Mouse (Mus musculus): Measurements from ENCODE around the gene Orai1. TPM values are rescaled to one million over a fixed set of nuclear protein-coding genes. Genes with fewer than 3 reads are reported as not detected.

The Orai1 gene
- polyA plus RNA-seq, 1 experiment, result 133 TPM

GRCm38 (mm10) chr5:123080041-123080440 is 65.2 kb downstream of the Orai1 start:
- Histone ChIP-seq H3K36me3 (ENCODE audit: control insufficient read depth, insufficient read depth, low read length) (no peaks in the 10 kb centered on the region), H3K4me3 (ENCODE audit: low read depth, low read length) (no peak overlapping the region), H3K27ac (ENCODE audit: insufficient read depth, low read depth, low read length) (no peak overlapping the region), H3K27me3 (ENCODE audit: control insufficient read depth, insufficient read depth, low read length) (no peaks in the 10 kb centered on the region; the same call in 1 of the 2 replicates), H3K4me1 (ENCODE audit: control insufficient read depth, insufficient read depth, insufficient read length, low read length) (peaks cover 10% of the 10 kb centered on the region)
- TF ChIP-seq POLR2A (IDR thresholded peaks at IDR 0.05; ENCODE audit: low read depth, low read length) (no peak), CTCF (IDR thresholded peaks at IDR 0.05; ENCODE audit: extremely low read depth, insufficient read length, insufficient replicate concordance, low read depth, low read length) (no peak)
- 73% methylated on average over 8 of the region's 8 CpGs for WGBS

Other genes with a start within 250 kb of the Orai1 start
- gene Camkk2, start 235.7 kb upstream of the Orai1 start, polyA plus RNA-seq (2012; rRNA removed), result 6.8 and 6.9 TPM in 2 replicates
- 54.8 and 94.7 TPM in 2 replicates for gene Anapc5, start 193.7 kb upstream of the Orai1 start, polyA plus RNA-seq (2012; rRNA removed)
- 3.0 and 3.7 TPM in 2 replicates for gene Rnf34, start 165.0 kb upstream of the Orai1 start, polyA plus RNA-seq (2012; rRNA removed)
- 8.6 and 12.0 TPM in 2 replicates for gene Kdm2b, start 25.3 kb upstream of the Orai1 start, polyA plus RNA-seq (2012; rRNA removed)
- gene Morn3, start 31.9 kb downstream of the Orai1 start, polyA plus RNA-seq (2012; rRNA removed), result not detected in 2 replicates
- 1.6 and 3.3 TPM in 2 replicates for gene Tmem120b, start 53.3 kb downstream of the Orai1 start, polyA plus RNA-seq (2012; rRNA removed)
- gene Rhof, start 117.6 kb downstream of the Orai1 start, polyA plus RNA-seq (2012; rRNA removed), result 28.0 and 91.6 TPM in 2 replicates
- gene Setd1b, start 127.1 kb downstream of the Orai1 start, polyA plus RNA-seq (2012; rRNA removed), result 10.7 and 18.5 TPM in 2 replicates
- 12.5 and 21.9 TPM in 2 replicates for gene Psmd9, start 154.3 kb downstream of the Orai1 start, polyA plus RNA-seq (2012; rRNA removed)
- 5.5 and 19.6 TPM in 2 replicates for gene Hpd, start 167.7 kb downstream of the Orai1 start, polyA plus RNA-seq (2012; rRNA removed)
- 0.25 and 0.27 TPM in 2 replicates for gene Wdr66, start 237.0 kb downstream of the Orai1 start, polyA plus RNA-seq (2012; rRNA removed)

Data from small intestine, adult 2 months (tissue).